Mouse (Mus musculus): ENCODE measurements around the gene Agtrap. TPM values are rescaled to one million over a fixed set of nuclear protein-coding genes. Genes with fewer than 3 reads are reported as not detected.

Agtrap gene
- total and polyA plus RNA-seq, 2 experiments from 2014 or later, result 7.6 to 9.9 TPM

- H3K9ac ChIP-seq (replicated peaks; ENCODE audit: low read length), result no peak overlapping the region
- no peak overlapping the region for H3K4me2 ChIP-seq (ENCODE audit: low read depth, low read length)
- no peak for TF ChIP-seq CTCF (IDR thresholded peaks at IDR 0.05; ENCODE audit: low read depth)
- H3K4me3 ChIP-seq (ENCODE audit: low read length), result no peak overlapping the region
- H3K9me3 ChIP-seq (ENCODE audit: low read length), result no peaks in the 10 kb centered on the region
- DNase-seq (ENCODE audit: low spot score), result no peak
- no peaks in the 10 kb centered on the region for H3K27me3 ChIP-seq (ENCODE audit: insufficient read depth, low read length)
- no peak for ATAC-seq
- 81% methylated on average over 6 of the region's 6 CpGs for WGBS
- no peak overlapping the region for H3K27ac ChIP-seq
- H3K4me1 ChIP-seq (ENCODE audit: insufficient read depth, low read length), result no peaks in the 10 kb centered on the region
- H3K36me3 ChIP-seq (ENCODE audit: insufficient read depth, low read length), result peaks cover 31% of the 10 kb centered on the region
Measured at GRCm38 (mm10) chr4:148058993-148059392, 28.8 kb downstream of the Agtrap start.

DNA sequence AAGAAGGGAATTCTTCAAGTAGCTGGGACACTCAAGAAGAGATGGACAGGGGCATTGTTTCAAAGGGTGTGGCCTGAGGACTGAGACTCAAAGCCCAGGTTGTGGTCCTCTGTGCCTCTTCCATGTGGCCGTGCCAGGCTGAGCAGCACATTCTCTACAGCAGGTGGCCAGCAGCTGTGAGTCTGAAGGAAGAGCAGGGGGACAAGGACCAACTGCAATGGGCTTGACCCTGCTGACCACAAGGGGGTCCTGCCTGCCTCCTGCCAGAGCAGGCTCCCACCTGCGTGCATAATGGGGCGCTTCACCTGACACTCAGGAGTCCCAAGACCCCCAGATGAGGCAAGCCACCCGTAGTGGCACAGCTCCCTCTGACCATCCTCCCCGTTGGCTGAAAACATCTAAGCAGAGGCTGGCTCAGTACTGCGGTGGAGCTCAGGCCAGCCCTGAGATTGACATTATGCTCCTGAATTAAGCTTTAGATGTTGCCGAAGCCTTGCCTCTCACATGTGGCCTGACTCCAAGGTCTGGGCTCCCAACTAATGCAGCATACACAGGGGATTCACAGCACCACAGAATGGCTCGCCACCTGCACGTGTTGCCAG is 29.5 kb downstream of the Agtrap start:
- Histone ChIP-seq H3K4me3 (ENCODE audit: low read length) (no peak overlapping the region), H3K36me3 (ENCODE audit: insufficient read depth, low read length) (peaks cover 38% of the 10 kb centered on the region), H3K4me1 (ENCODE audit: insufficient read depth, low read length) (no peaks in the 10 kb centered on the region), H3K27ac (no peak overlapping the region), H3K9me3 (ENCODE audit: low read length) (no peaks in the 10 kb centered on the region), H3K4me2 (ENCODE audit: low read depth, low read length) (no peak overlapping the region), H3K27me3 (ENCODE audit: insufficient read depth, low read length) (no peaks in the 10 kb centered on the region), H3K9ac (replicated peaks; ENCODE audit: low read length) (no peak overlapping the region)
- TF ChIP-seq CTCF (IDR thresholded peaks at IDR 0.05; ENCODE audit: low read depth), result no peak; the same call in 1 of the 2 replicates
- ATAC-seq (no peak), DNase-seq (ENCODE audit: low spot score) (no peak)
- WGBS, result 84% methylated on average over 9 of the region's 9 CpGs

- TF ChIP-seq CTCF (IDR thresholded peaks at IDR 0.05; ENCODE audit: low read depth), result no peak
- DNase-seq (ENCODE audit: low spot score) (no peak), ATAC-seq (no peak)
- Histone ChIP-seq H3K27ac (0 out of 2 replicates have a peak overlapping the region, but pooled peaks have one; percentile 2), H3K4me3 (ENCODE audit: low read length) (no peak overlapping the region), H3K4me2 (ENCODE audit: low read depth, low read length) (no peak overlapping the region), H3K36me3 (ENCODE audit: insufficient read depth, low read length) (peaks cover 42% of the 10 kb centered on the region), H3K9ac (replicated peaks; ENCODE audit: low read length) (no peak overlapping the region), H3K4me1 (ENCODE audit: insufficient read depth, low read length) (no peaks in the 10 kb centered on the region), H3K27me3 (ENCODE audit: insufficient read depth, low read length) (no peaks in the 10 kb centered on the region), H3K9me3 (ENCODE audit: low read length) (no peaks in the 10 kb centered on the region)
- WGBS, result 64% methylated on average over 5 of the region's 5 CpGs
Measured at GRCm38 (mm10) chr4:148057661-148058209, 30.1 kb downstream of the Agtrap start.

DNA sequence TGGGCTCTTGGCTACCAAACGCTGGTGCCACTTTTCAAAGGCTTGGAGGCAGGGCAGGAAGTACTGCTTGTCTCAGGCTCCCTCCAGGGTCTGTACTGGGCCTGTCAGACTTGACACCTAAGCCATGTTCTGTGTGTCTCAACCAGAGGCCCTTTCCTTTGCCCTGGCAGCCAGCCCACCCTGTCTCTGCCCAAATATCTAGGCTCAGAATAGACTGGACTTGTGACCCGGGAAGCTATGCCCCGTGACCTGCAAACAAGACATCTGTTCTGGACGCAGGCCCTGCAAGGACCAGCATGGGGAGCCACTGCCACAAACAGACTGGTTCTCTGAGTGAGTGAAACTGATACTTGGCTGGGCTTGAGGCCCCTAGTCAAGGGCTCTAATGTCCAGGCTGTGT is 31.0 kb downstream of the Agtrap start:
- Histone ChIP-seq H3K36me3 (ENCODE audit: insufficient read depth, low read length) (peaks cover 51% of the 10 kb centered on the region), H3K27me3 (ENCODE audit: insufficient read depth, low read length) (no peaks in the 10 kb centered on the region), H3K4me3 (ENCODE audit: low read length) (no peak overlapping the region), H3K9ac (replicated peaks; ENCODE audit: low read length) (no peak overlapping the region), H3K4me2 (ENCODE audit: low read depth, low read length) (no peak overlapping the region), H3K4me1 (ENCODE audit: insufficient read depth, low read length) (no peaks in the 10 kb centered on the region), H3K9me3 (ENCODE audit: low read length) (no peaks in the 10 kb centered on the region), H3K27ac (no peak overlapping the region)
- no peak for ATAC-seq
- WGBS, result 72% methylated on average over 4 of the region's 4 CpGs
- peak; percentile 25 for DNase-seq (ENCODE audit: low spot score)
- no peak for TF ChIP-seq CTCF (IDR thresholded peaks at IDR 0.05; ENCODE audit: low read depth)

DNA sequence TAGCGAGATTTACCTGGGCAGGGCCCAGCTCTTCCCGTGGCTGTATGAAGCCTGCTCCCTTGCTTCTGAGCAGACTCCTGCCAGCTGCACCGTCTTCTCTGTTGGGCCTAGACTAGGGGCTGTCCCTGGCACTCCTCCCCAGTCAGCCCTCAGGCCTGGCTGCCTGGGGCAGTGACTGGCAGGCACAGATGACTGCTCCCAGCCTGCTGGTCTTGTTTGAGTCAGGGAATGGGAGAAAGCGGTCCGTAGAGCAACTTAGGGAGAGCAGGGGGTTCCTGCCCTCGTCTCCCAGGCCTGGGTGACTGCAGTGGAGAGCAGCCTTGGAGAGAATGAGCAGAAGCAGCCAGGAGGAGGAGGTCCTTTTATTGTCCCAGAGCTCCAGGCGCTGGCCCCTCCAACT is 31.6 kb downstream of the Agtrap start:
- ATAC-seq (no peak), DNase-seq (ENCODE audit: low spot score) (no peak)
- TF ChIP-seq CTCF (IDR thresholded peaks at IDR 0.05; ENCODE audit: low read depth), result no peak
- Histone ChIP-seq H3K4me3 (ENCODE audit: low read length) (no peak overlapping the region), H3K4me2 (ENCODE audit: low read depth, low read length) (no peak overlapping the region), H3K9ac (replicated peaks; ENCODE audit: low read length) (no peak overlapping the region), H3K27me3 (ENCODE audit: insufficient read depth, low read length) (no peaks in the 10 kb centered on the region), H3K36me3 (ENCODE audit: insufficient read depth, low read length) (peaks cover 56% of the 10 kb centered on the region), H3K9me3 (ENCODE audit: low read length) (no peaks in the 10 kb centered on the region), H3K4me1 (ENCODE audit: insufficient read depth, low read length) (no peaks in the 10 kb centered on the region), H3K27ac (no peak overlapping the region)
- WGBS, result 66% methylated on average over 7 of the region's 7 CpGs

DNA sequence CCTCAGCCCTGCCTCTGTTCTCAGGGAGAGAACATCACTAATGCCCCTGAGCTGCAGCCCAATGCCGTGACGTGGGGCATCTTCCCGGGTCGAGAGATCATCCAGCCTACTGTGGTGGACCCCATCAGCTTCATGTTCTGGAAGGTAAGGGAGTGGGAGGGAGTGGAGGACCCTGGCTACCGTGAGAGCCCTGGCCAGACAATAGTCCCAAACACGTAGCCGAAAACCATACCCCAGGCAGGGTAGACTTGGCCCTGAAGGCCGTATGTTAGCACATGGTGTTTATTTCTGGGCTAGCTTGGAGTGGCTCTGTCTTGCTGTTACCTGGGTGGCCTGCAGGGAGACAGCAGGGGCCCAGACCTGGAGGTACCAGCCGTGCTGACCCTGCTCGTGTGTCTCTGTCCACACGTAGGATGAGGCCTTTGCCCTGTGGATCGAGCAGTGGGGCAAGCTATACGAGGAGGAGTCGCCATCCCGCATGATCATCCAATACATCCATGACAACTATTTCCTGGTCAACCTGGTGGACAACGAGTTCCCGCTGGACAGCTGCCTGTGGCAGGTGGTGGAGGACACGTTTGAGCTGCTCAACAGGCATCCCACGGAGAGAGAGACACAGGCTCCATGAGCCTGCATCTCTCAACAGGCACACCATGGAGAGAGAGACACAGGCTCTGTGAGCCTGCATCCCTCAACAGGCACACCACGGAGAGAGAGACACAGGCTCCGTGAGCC is 32.7 kb downstream of the Agtrap start:
- Histone ChIP-seq H3K4me3 (ENCODE audit: low read length) (no peak overlapping the region), H3K9me3 (ENCODE audit: low read length) (no peaks in the 10 kb centered on the region), H3K9ac (replicated peaks; ENCODE audit: low read length) (no peak overlapping the region), H3K4me2 (ENCODE audit: low read depth, low read length) (no peak overlapping the region), H3K4me1 (ENCODE audit: insufficient read depth, low read length) (no peaks in the 10 kb centered on the region), H3K27me3 (ENCODE audit: insufficient read depth, low read length) (no peaks in the 10 kb centered on the region), H3K27ac (no peak overlapping the region), H3K36me3 (ENCODE audit: insufficient read depth, low read length) (peaks cover 61% of the 10 kb centered on the region)
- TF ChIP-seq CTCF (IDR thresholded peaks at IDR 0.05; ENCODE audit: low read depth), result no peak
- 90% methylated on average over 21 of the region's 21 CpGs for WGBS
- DNase-seq (ENCODE audit: low spot score) (no peak), ATAC-seq (no peak)

Measured in hindbrain, postnatal 0 days (tissue).